Mouse (Mus musculus) CD4-positive helper T cell, adult 2 months (primary cell): Measurements from ENCODE around the gene Lyve1.
A peak's percentile ranks its signal among the peaks of the same experiment; 100 is the strongest.

Experiments
- DNase-seq: peaks from one replicate; pipeline ENCODE4 v3.0.0-alpha.2; 2012; ENCODE audit warnings: low read depth, missing footprints, low spot score

Gene Lyve1

DNA sequence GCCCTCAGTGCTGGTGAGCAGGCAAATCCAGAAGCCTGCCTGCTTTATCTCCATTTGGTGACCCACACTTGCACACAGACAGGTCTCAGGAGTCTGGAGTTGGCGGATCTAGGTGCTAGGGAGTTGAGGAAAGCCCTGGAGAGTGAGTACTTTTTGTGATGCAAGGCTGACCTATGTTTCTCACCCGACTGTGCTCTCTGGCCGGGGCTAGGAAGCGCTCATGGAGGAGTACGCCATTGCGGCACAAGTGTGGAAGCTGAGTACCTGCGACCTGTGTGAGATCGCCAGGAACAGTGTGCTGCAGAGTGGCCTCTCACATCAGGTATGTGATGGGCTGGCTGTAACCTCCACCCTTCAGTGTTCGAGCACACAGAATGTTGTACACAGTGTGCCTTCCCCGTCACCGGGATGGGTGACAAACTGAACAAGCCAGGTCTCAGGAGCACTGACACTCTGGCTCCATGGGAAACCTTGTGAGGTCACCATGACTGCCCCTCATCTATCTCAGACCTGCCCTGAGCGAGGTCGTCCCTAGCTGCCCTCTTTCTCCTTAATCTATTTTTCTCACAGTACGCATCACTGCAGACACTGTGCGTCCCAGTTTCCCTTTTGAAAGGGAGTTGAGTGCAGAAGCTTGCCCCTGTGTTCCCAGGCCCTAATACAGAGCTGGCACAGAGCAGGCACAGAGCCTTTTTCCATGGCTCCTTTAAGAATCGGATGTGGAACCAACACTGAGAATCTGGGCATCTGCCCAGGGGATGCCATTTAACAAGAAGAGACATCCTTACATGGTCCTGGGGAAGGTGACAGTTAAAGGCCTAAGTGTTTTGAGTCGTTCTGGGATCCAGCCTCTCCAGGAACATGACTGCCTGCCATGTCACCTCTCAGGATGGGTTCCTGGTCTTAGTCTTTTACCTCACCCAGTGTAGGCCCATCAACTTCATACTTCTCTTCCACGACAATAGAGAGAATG is 53.2 kb downstream of the Lyve1 start:
- no peak for DNase-seq

DNA sequence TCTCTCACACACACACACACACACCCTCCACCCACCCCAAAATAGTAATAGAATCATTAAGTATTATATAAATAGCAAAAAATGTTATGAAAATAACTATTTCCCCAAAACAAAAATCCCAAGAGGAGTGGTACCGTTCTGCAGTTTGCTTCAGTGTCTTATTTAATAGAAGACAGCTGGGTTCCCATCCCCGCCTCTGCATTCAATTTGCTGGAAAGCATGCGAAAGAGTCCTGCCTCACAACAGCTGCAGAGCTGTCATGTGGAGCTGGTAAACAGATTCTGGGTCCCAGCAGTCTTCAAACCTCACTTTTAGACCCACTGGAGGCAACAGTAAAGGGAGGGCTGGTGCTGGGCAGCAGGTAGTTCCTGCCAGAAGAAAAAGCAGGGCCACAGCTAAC is 54.1 kb downstream of the Lyve1 start:
- no peak for DNase-seq

- no peak for DNase-seq
These were observed 55.5 kb downstream of the Lyve1 start for GRCm38 (mm10) chr7:110807460-110808030.

- DNase-seq = no peak
These were observed 58.8 kb downstream of the Lyve1 start for GRCm38 (mm10) chr7:110804266-110804665.

GRCm38 (mm10) chr7:110803131-110803530 is 59.9 kb downstream of the Lyve1 start:
- no peak for DNase-seq

GRCm38 (mm10) chr7:110801028-110801427 is 62.0 kb downstream of the Lyve1 start:
- DNase-seq = peak; percentile 75
